Mouse (Mus musculus) ES-E14 (cell line): ENCODE measurements around the gene Zfp748. TPM values are rescaled to one million over a fixed set of nuclear protein-coding genes. Genes with fewer than 3 reads are reported as not detected.

Experiments
- DNase-seq: peaks from one replicate; pipeline ENCODE4 v3.0.0-alpha.2; 2013; ENCODE audit warnings: low read depth, low spot score
- H3K27ac ChIP-seq: 2 replicates; pipeline ENCODE4 v1.5.1; 2012; ENCODE audit warnings: low read depth, mild to moderate bottlenecking, low read length, moderate library complexity, mixed read lengths; ENCODE audit not compliant: poor library complexity, insufficient read depth, severe bottlenecking
- H3K36me3 ChIP-seq: 2 replicates; pipeline ENCODE4 v1.6.1; 2012; ENCODE audit warnings: mild to moderate bottlenecking, low read length, moderate library complexity, mixed read lengths; ENCODE audit not compliant: control insufficient read depth, poor library complexity, insufficient read depth, severe bottlenecking
- H3K4me1 ChIP-seq, 2 experiments: fragments of 150-350 bp in 1 of 2; sonication (generic) in 1 of 2; 2 replicates each; pipeline ENCODE4 v1.6.1; 2012; ENCODE audit warnings: low read length in 2 of 2, mild to moderate bottlenecking in 1 of 2, mixed read lengths in 1 of 2; ENCODE audit not compliant: control insufficient read depth in 2 of 2, insufficient read depth in 2 of 2, poor library complexity in 1 of 2
- H3K4me3 ChIP-seq, 2 experiments: fragments of 150-350 bp in 1 of 2; sonication (generic) in 1 of 2; 2 replicates each; pipeline ENCODE4 v1.5.1; 2012; ENCODE audit warnings: low read length in 2 of 2, low read depth in 1 of 2, mild to moderate bottlenecking in 1 of 2, mixed read lengths in 1 of 2; ENCODE audit not compliant: insufficient read depth in 1 of 2, poor library complexity in 1 of 2, severe bottlenecking in 1 of 2
- H3K9ac ChIP-seq: 2 replicates; pipeline ENCODE4 v1.6.1; 2012; ENCODE audit warnings: low read depth, mild to moderate bottlenecking, low read length, mixed read lengths; ENCODE audit not compliant: poor library complexity, insufficient read depth, severe bottlenecking
- H3K9me3 ChIP-seq: fragments of 150-350 bp; sonication (generic); 2 replicates; pipeline ENCODE4 v1.6.1; 2012; ENCODE audit warnings: low read depth, mild to moderate bottlenecking, low read length; ENCODE audit not compliant: control insufficient read depth, insufficient read depth
- CHD2 ChIP-seq: IDR thresholded peaks from 2 replicates; pipeline ENCODE4 v1.6.1; 2014; ENCODE audit warnings: mild to moderate bottlenecking, low read depth, low read length, inconsistent platforms
- HCFC1 ChIP-seq: IDR thresholded peaks from 2 replicates; pipeline ENCODE4 v1.6.1; 2012; ENCODE audit warnings: low read length, inconsistent platforms, borderline replicate concordance; ENCODE audit not compliant: insufficient read depth
- MAFK ChIP-seq: IDR thresholded peaks from 2 replicates; pipeline ENCODE4 v1.6.1; 2014; ENCODE audit warnings: mild to moderate bottlenecking, low read depth, low read length, inconsistent platforms; ENCODE audit not compliant: insufficient read depth
- ZC3H11A ChIP-seq: IDR thresholded peaks from 2 replicates; pipeline ENCODE4 v1.6.1; 2012; ENCODE audit warnings: low read depth, mild to moderate bottlenecking, inconsistent platforms, low read length, borderline replicate concordance
- ZNF384 ChIP-seq: IDR thresholded peaks from 2 replicates; pipeline ENCODE4 v1.6.1; 2012; ENCODE audit warnings: low read depth, low read length, inconsistent platforms
- in situ Hi-C, 2 experiments: fragments of 600-800 bp; cut with MboI; formaldehyde crosslinking; loops; one replicate each; pipeline ENCODE4 v1.15.1; 2025; ENCODE audit warnings: low sequenced_read_pairs in 2 of 2, inconsistent platforms in 1 of 2; ENCODE audit not compliant: unreplicated experiment in 2 of 2
- total RNA-seq: library from RNA; depleted of rRNA; stranded (reverse); fragments of 300-350 nt; gene quantifications from 2 replicates; pipeline ENCODE4 v1.2.3, GENCODE M21; 2012

Gene Zfp748
- total RNA-seq, 1 experiment, result 7.1 TPM

- in situ Hi-C loops, result no loop called here
- TF ChIP-seq HCFC1 (no peak), CHD2 (no peak), ZNF384 (no peak), ZC3H11A (no peak), MAFK (no peak)
These were observed 26.4 kb downstream of the Zfp748 start for GRCm38 (mm10) chr13:67527049-67527730.

DNA sequence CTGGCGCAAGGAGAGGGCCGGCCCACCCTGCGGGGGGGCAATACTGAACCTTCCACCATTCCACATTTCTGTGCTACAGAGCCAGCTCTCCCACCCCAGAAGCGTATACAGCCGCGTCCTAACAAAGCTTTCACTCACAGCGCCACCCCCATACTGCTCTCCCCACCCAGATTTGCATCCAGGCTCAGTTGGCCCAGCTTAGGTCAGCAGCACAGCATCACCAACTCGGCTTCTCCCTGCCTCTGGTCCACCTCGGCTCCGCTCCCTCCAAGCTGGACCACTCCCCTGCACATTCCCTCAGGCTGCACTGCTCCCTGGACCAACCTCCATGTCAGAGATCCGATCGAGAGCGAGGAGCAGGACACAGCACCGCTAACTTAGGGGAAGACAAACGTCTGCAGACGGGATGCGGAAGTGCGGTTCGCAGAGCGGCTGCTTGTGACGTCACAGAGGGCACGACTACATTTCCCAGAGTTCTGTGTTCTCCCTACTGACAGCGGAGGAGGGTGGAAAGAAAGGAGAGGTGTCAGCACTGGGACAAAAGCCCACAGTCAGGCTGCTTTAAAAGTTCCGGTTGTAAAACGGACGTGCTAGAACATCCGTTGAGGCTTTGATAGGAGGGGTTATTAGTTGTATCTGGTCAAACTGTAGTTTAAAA, 27.7 kb downstream of the Zfp748 start, which contains the start of the genes Gm26965 and Zfp87:
Gene Gm26965, minus strand, starts transcription at position 399 of the 658 bp plus-strand sequence.
Gene Zfp87, minus strand, starts transcription at position 425 of the 658 bp plus-strand sequence.
- Histone ChIP-seq H3K4me3 (peak within 1 kb of the TSS; percentile 92 to 98), H3K9me3 (no peaks in the 10 kb centered on the region), H3K27ac (peak within 1 kb of the TSS; percentile 45; the same call in 1 of the 2 replicates), H3K9ac (peak within 1 kb of the TSS; percentile 80), H3K36me3 (no peaks in the 10 kb centered on the region), H3K4me1 (peaks cover 5 to 14% of the 10 kb centered on the region in 2 experiments; a peak in 3 of 4 replicates)
- in situ Hi-C loops, result no loop called here
- peak; percentile 91 for DNase-seq
- TF ChIP-seq CHD2, result no peak
- TF ChIP-seq HCFC1, result peak; percentile 90
- TF ChIP-seq ZC3H11A, result no peak

More at GRCm38 (mm10) chr13:67527049-67527730, 26.4 kb downstream of the Zfp748 start:
- peaks cover 5 to 12% of the 10 kb centered on the region in 2 experiments; a peak in 3 of 4 replicates for H3K4me1 ChIP-seq
- no peak overlapping the region for H3K9ac ChIP-seq
- H3K27ac ChIP-seq, result no peak overlapping the region
- no peaks in the 10 kb centered on the region for H3K36me3 ChIP-seq
- H3K9me3 ChIP-seq, result no peaks in the 10 kb centered on the region
- no peak for DNase-seq
- no peak overlapping the region for H3K4me3 ChIP-seq

GRCm38 (mm10) chr13:67500908-67501307, 52.7 kb downstream of the Zfp748 start:
- TF ChIP-seq MAFK, result no peak
- TF ChIP-seq ZNF384, result no peak
- no peak for TF ChIP-seq HCFC1
- TF ChIP-seq CHD2, result no peak
- TF ChIP-seq ZC3H11A, result no peak
- no peak overlapping the region for H3K27ac ChIP-seq
- no peak overlapping the region for H3K9ac ChIP-seq
- H3K36me3 ChIP-seq, result no peaks in the 10 kb centered on the region
- peaks cover 0 to 2% of the 10 kb centered on the region in 2 experiments; a peak in 1 of 4 replicates for H3K4me1 ChIP-seq
- no peak overlapping the region for H3K4me3 ChIP-seq
- in situ Hi-C loops, result no loop called here
- DNase-seq, result no peak
- no peaks in the 10 kb centered on the region for H3K9me3 ChIP-seq

DNA sequence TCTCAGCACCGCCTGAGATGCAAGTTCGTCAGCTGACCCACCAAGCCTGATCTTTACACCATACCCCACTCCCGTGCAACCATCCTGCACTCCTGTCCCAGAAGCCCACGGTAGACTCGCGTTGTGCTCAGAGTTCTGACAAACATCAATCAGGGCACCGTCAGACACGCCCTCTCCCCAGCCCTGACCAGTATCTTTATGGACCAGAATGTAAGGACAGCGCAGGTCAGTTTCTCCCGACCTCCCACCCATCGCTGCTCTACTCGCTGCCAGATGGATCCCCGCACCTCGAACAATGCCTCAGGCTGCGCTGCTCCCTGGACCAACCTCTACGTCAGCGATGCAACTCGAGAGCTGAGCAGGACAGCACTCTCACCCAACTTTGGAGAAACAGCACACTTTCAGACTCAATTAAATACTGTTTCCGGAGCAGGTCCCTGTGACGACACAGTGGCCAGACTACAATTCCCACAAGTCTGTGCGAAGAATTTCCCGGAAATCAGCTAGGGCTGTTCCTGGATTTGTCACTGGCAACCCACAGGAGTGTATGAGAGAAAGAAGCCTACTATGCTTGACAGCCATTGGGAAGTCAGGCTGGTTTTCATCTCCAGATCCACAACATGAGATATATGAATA, 53.4 kb downstream of the Zfp748 start, which contains the start of gene Zfp58:
Gene Zfp58, minus strand, starts transcription at position 472 of the 636 bp plus-strand sequence.
- TF ChIP-seq HCFC1, result peak; percentile 92
- TF ChIP-seq MAFK, result no peak
- no peak for TF ChIP-seq CHD2
- no peak; the same call in 1 of the 2 replicates for TF ChIP-seq ZNF384
- no peak for TF ChIP-seq ZC3H11A
- Histone ChIP-seq H3K9me3 (no peaks in the 10 kb centered on the region), H3K27ac (no peak within 1 kb of the TSS; the same call in 1 of the 2 replicates), H3K9ac (peak within 1 kb of the TSS; percentile 81), H3K36me3 (no peaks in the 10 kb centered on the region), H3K4me1 (peaks cover 0 to 2% of the 10 kb centered on the region in 2 experiments; a peak in 1 of 4 replicates), H3K4me3 (peak within 1 kb of the TSS; percentile 88 to 98)
- DNase-seq, result peak; percentile 82
- in situ Hi-C loops, result no loop called here
